8 mouse cellular contexts compared by ENCODE assay signal in genomic region chr4:121231772-121232414, GRCm38 (mm10). TPM values are rescaled to one million over a fixed set of nuclear protein-coding genes. Genes with fewer than 3 reads are reported as not detected.
DNase-seq lines count a peak whose midpoint lies in the region; ATAC-seq and TF ChIP-seq lines count a peak whose summit lies in the region.

No protein-coding gene starts in this region.

- H3K9me3 ChIP-seq in heart, embryonic 10.5 days, result no peaks in the 10 kb centered on the region
- H3K9me3 ChIP-seq in forebrain, postnatal 0 days (ENCODE audit: low read length), result no peaks in the 10 kb centered on the region
- no peaks in the 10 kb centered on the region for H3K9me3 ChIP-seq in midbrain, embryonic 14.5 days (ENCODE audit: control insufficient read depth, low read length)

- TF ChIP-seq CTCF in bone marrow, adult 2 months (IDR thresholded peaks at IDR 0.05; ENCODE audit: control insufficient read depth, insufficient read depth, low read length), result peak; percentile 66
- peak; percentile 76 for TF ChIP-seq CTCF in forebrain, postnatal 0 days (IDR thresholded peaks at IDR 0.05; ENCODE audit: low read depth)

- no peak for TF ChIP-seq POLR2A in bone marrow, adult 2 months (IDR thresholded peaks at IDR 0.05; ENCODE audit: borderline replicate concordance, control insufficient read depth, low read depth, low read length)

- WGBS in heart, embryonic 10.5 days, result 16% methylated on average over 5 of the region's 5 CpGs
- 7% methylated on average over 5 of the region's 5 CpGs for WGBS in bone marrow, adult 2 months
- 5% methylated on average over 5 of the region's 5 CpGs for WGBS in forebrain, postnatal 0 days
- 5% methylated on average over 5 of the region's 5 CpGs for WGBS in midbrain, embryonic 14.5 days

- no peaks in the 10 kb centered on the region; the same call in 1 of the 2 replicates for H3K27me3 ChIP-seq in heart, embryonic 10.5 days (ENCODE audit: insufficient read depth, poor library complexity, severe bottlenecking)
- H3K27me3 ChIP-seq in forebrain, postnatal 0 days (ENCODE audit: insufficient read depth, low read length), result no peaks in the 10 kb centered on the region
- H3K27me3 ChIP-seq in midbrain, embryonic 14.5 days (ENCODE audit: control insufficient read depth, insufficient read depth, low read length), result no peaks in the 10 kb centered on the region

- H3K27ac ChIP-seq in heart, embryonic 10.5 days, result no peak overlapping the region
- no peak overlapping the region for H3K27ac ChIP-seq in bone marrow, adult 2 months (ENCODE audit: control insufficient read depth, insufficient read depth, low read depth, low read length, poor library complexity)
- no peak overlapping the region for H3K27ac ChIP-seq in forebrain, postnatal 0 days (ENCODE audit: low read depth, low read length)
- H3K27ac ChIP-seq in midbrain, embryonic 14.5 days (replicated peaks; ENCODE audit: low read depth, low read length), result 0 out of 2 replicates have a peak overlapping the region, but pooled peaks have one; percentile 5

- peak overlapping the region; percentile 40 for H3K9ac ChIP-seq in forebrain, postnatal 0 days
- H3K9ac ChIP-seq in midbrain, embryonic 14.5 days (replicated peaks; ENCODE audit: low read length), result no peak overlapping the region

- no peaks in the 10 kb centered on the region for H3K36me3 ChIP-seq in heart, embryonic 10.5 days
- no peaks in the 10 kb centered on the region for H3K36me3 ChIP-seq in forebrain, postnatal 0 days (ENCODE audit: insufficient read depth)
- H3K36me3 ChIP-seq in midbrain, embryonic 14.5 days (ENCODE audit: control insufficient read depth, insufficient read depth, low read length), result no peaks in the 10 kb centered on the region

- peak; percentile 62; the same call in 1 of the 2 replicates for ATAC-seq in forebrain, postnatal 0 days
- peak; percentile 52 for ATAC-seq in midbrain, embryonic 14.5 days (ENCODE audit: low FRiP score, low TSS enrichment)

- H3K4me2 ChIP-seq in forebrain, postnatal 0 days (ENCODE audit: low read depth), result peak overlapping the region; percentile 44
- peak overlapping the region; percentile 58 for H3K4me2 ChIP-seq in midbrain, embryonic 14.5 days (ENCODE audit: low read length)

- no peak overlapping the region for H3K4me3 ChIP-seq in heart, embryonic 10.5 days
- no peak overlapping the region for H3K4me3 ChIP-seq in bone marrow, adult 2 months (replicated peaks; ENCODE audit: control insufficient read depth, low read depth, low read length)
- H3K4me3 ChIP-seq in forebrain, postnatal 0 days (ENCODE audit: low read depth, low read length), result no peak overlapping the region
- 0 out of 2 replicates have a peak overlapping the region, but pooled peaks have one; percentile 30 for H3K4me3 ChIP-seq in midbrain, embryonic 14.5 days (replicated peaks; ENCODE audit: low read depth, low read length)

- H3K4me1 ChIP-seq in heart, embryonic 10.5 days, result no peaks in the 10 kb centered on the region
- H3K4me1 ChIP-seq in bone marrow, adult 2 months (ENCODE audit: control insufficient read depth, insufficient read depth, low read length), result no peaks in the 10 kb centered on the region; the same call in 1 of the 2 replicates
- H3K4me1 ChIP-seq in forebrain, postnatal 0 days (ENCODE audit: insufficient read depth), result no peaks in the 10 kb centered on the region
- peaks cover 12% of the 10 kb centered on the region; the same call in 1 of the 2 replicates for H3K4me1 ChIP-seq in midbrain, embryonic 14.5 days (ENCODE audit: control insufficient read depth, insufficient read depth, low read length)

- peak; percentile 37 for DNase-seq in heart, adult 11 months
- DNase-seq in heart, embryonic 10.5 days (ENCODE audit: low spot score), result no peak
- DNase-seq in CD4-positive helper T cell, adult 2 months (ENCODE audit: low read depth, low spot score), result peak; percentile 63
- DNase-seq in forebrain, postnatal 0 days, result peak; percentile 79
- peak; percentile 54 for DNase-seq in kidney, postnatal 14 days
- peak; percentile 86 for DNase-seq in midbrain, embryonic 14.5 days
- DNase-seq in thymus, postnatal 4 days, result peak; percentile 74

RNA-seq across cellular contexts. Expression of gene Rlf, which starts 17.0 kb away (rescaled TPM):
- polyA plus RNA-seq in heart, embryonic 10.5 days (2016; fragmentation: Nextera tagmentation; extraction: Ambion mirVana), result 22.2 and 23.8 TPM in 2 replicates
- 10.4 and 16.9 TPM in 2 replicates for polyA plus RNA-seq in bone marrow, adult 2 months (2011; ENCODE audit: insufficient read depth, insufficient read length, low replicate concordance, missing spikeins)
- 41.0 and 42.9 TPM in 2 replicates for total RNA-seq in forebrain, postnatal 0 days (2014; rRNA removed)
- 9.3 and 17.4 TPM in 2 replicates for polyA plus RNA-seq in forebrain, postnatal 0 days (2015; fragmentation: Nextera tagmentation; extraction: Ambion mirVana)
- 27.1 and 31.5 TPM in 2 replicates for polyA plus RNA-seq in midbrain, embryonic 14.5 days (2014; fragmentation: Nextera tagmentation; extraction: Ambion mirVana)
